Mouse (Mus musculus) cerebellum, adult 9-11 months (tissue): Measurements from ENCODE around the gene Tomm20l.
"Not testable (repeated sequence)": the region's sequence is repeated elsewhere in the genome, so short reads cannot be mapped to it uniquely, and the experiment has no call there.

Experiments used
- DNase-seq: peaks from one replicate; pipeline ENCODE4 v3.0.0; 2022

The Tomm20l gene

DNA sequence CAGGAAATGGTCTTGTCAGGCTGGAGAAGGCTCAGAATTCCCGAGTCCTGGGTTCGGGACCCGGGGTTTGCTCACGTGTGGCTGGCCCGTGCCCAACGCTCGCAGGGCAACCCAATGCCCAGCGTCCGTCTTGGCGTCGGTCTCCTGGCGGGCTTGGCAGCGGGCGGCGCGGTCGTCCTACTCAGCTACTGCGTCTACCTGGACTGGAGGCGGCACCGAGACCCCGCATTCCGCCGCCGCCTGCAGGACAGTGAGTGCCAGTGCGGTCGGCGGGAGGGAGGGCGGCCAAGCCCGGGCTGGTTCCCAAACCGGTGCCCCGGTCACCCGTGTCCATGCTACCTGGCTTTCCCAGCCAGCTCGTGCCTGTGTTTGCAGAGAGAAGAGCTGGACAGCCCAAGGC, at the start of gene Tomm20l:
TSS of gene Tomm20l (plus strand) at position 98 of the 400 bp plus-strand sequence.
- DNase-seq = peak; percentile 54

- no peak for DNase-seq
These were observed 41.4 kb upstream of the Tomm20l start for GRCm38 (mm10) chr12:71069846-71070245.

DNA sequence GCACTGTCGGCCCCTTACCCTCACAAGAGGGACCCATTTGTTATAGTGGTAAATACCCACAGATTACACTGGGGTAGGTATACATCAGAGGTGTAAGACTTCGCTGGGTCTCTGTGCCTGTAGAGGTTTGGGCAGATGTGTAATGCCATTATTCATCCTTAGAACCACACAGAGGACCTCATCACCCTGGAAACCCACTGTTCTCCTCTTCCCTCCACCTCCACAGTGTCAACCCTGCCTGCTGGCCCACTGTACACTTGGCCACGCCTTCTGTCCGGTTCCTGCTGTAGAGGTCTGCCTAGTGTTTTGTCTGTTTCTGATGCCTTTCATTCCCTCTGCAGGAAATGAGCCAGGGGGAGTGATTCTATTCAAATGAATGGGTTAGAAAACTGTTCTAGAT, 39.2 kb upstream of the Tomm20l start:
- DNase-seq = no peak

DNA sequence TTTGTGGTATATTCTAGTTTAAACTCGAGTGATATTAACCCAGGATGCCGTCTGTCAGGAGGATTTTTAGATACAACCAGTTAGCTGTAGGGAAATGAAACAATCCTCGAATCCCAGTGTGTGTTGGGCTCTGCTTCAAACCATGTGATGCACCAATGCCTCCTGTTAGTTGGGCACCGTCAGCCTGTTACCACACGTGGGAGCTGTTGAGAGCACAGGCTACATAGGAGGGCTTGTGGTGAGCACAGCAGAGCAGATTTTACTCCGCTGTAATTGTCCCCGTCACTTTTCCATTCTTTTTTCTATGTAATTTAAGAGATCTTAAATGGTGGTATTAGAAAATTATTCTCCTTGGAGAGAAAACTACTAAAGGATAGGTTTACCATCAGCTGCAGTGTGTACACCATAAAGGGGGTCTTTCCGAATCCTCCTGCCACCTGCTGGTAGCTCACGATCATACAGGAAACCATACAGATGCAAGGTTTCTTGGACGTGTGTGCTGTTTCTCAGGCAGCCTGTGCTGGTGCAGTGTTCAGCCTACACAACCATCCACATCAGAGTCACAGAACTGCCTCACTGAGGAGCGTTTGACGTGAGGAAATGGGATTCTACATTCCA, 38.0 kb upstream of the Tomm20l start:
- DNase-seq = peak; percentile 39

- DNase-seq = no peak
These were observed 24.9 kb upstream of the Tomm20l start for GRCm38 (mm10) chr12:71086331-71086730.

- not testable (repeated sequence) for DNase-seq
These were observed 7.0 kb upstream of the Tomm20l start for GRCm38 (mm10) chr12:71104275-71104674.

DNA sequence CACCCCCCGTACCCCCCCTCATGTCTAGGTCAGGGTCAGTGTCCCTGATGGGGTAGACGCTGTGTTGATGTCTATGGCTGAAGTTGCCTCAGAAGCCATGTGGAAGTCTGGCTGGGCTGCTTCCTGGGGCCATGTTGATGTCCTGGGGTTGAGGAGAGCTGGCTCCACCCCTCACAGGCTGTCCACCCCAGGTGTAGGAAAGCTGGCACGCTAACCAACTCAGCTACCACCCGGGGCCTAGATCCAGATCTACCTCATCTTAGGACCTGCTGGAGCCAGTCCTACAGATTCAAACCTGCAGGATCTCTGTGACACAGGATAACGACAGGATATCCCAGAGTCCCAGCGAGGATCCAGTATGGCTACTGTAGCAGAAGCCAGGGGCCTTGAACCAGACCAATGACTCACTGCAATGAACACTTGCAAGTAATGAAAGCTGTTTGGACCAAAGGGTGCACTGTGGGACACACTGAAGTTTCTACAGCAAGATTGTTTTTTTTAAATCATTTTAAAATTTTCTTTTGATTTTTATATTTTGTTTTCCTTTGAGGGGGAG, 3.9 kb upstream of the Tomm20l start:
- no peak for DNase-seq

- DNase-seq = no peak
These were observed 1.8 kb downstream of the Tomm20l start for GRCm38 (mm10) chr12:71113074-71113473.

DNA sequence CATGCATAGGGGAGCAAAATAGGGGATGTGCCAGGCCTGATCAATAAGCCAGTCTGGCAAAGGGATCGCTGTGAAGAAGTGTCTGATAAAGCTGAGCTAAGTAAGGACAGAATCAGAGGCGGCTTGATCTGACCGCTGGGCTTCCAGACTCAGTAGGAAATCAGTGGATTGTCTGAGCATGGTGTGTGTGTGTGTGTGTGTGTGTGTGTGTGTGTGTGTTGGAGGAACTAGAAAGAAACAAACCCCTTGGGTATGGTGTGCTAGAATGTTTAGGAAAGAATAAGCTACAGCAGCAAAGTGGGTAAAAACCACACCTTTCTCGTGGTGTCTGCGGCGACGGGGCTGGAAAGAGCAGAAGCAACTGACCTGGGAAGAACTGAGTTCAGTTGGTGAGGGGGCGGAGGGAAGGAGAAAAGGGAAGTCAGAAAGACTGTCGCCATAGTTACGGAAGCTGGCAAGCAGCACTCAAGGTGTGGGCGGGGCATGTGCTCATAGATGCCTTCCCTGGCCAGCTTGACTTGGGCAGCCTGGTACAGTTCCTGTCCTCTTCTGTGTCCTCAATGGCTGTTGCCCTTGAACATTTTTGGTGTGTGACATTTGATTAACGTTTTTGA, 2.6 kb downstream of the Tomm20l start:
- DNase-seq = peak; percentile 30

DNA sequence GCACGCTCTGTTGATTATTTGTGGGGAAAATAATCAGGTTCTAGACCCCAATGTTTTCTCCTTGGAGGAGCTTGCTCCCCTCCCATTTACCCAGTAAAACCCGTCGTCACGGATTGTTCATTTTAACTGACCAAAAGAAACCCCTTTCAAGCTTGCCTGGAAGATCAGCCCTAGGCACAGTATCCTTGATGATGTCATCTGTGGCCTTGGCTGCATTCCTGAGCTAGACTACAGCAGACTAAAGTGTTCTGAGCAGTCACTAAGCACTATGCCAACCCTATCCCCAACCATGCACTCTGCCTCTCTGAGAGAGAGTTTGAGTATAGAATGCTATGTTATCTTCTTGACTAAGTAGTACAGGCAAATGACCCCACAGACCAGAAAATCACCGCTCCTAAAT, 5.2 kb downstream of the Tomm20l start:
- no peak for DNase-seq

DNA sequence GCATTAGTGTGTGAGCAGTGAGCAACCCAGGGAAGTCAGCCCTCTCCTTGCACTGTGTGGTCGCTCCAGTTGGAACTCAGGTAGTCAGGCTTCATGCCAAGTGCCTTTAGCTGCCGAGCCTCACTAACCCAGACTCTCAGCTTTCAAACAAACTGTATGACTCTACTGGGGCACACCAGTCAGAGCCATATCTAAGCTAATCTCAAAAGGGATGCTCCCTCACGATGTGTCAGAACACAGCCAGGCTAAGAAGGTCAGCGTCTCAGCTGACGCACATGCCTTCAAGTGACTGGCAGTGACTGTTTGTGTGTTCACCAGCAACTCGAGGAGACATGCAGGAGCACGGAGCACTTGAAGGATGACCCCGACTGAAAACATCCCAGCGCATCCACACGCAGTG, 11.5 kb downstream of the Tomm20l start:
- DNase-seq = peak; percentile 25

DNA sequence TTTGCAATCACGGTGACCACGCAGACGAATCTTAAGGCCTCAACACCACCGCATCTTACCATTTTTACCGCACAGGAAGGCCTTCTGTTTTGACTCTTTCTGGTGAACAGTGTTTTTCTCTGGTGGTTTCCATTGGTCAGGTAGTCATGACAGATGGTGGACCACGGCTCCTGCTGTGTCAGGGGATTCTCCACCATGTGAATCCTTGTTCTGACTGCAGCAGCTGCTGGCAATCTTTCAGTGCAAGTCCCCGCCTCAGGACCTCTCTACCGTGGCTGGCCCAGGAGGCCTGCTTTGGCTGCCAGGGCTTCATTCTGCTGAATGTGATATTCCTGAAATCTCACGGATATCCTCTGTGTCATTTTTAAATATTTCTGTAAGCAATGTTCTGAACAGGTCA, 12.1 kb downstream of the Tomm20l start:
- peak; percentile 91 for DNase-seq

DNA sequence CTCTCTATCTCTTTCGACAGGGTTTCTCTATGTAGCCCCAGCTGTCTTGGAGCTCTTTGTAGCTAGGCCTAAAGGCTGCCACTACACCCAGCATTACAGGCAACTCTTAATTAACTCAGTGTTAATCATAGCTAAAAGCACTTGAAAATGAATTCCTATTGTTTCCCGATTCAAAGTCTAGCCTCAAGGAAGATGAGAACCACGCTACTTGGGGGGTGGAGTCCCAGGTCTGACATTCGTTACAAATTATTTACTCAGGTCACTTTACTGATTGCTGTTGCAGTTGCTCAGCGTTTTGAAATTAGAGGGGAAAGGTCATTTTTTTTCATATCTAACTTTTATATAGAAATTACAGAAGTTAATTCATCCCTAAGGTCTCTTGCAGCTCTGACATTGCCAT, 24.4 kb downstream of the Tomm20l start:
- no peak for DNase-seq

DNA sequence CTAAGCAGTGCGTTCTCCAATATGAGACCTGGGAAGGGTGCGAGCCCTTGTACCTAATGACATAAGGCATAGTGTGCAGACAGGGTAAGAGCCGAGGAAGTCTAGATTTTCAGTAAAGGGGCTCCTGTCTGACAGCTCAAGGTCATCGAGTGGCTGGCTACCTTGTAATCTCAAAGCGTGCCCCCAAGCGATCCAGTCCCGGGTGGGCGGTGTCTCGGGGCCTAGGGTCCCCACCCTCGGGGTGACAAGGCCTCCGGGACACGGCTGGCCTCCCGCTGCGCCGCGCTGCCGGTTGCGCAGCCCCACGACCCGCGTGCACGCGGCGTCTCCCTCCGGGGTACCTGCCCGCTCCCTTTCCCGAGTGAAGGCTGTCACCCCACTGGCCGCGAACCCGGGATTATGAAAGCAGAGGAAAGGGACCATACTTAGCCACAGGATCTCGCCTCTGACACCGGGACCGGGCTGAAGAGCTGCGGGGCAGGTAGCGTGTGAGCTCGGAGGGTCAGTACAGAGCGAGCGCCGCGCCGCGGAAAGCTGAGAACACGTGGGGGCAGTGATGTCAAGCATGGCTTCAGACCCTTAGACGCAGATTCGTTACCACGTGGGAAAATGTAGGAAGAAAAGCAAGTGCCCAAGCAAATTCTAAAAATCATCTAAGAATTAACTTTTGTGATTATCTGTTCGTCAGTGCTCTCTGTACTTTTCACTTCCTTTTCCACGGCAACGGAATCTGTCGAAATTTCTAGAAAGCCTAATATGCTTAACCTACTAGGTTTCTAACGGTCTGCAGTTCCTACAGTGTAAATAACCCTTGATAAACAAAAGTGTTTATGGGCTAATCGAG, 25.1 kb downstream of the Tomm20l start, which contains the start of the genes Timm9 and 2700049A03Rik:
TSS of gene Timm9 (minus strand) at position 555 of the 844 bp plus-strand sequence.
TSS of gene 2700049A03Rik (plus strand) at position 719 of the 844 bp plus-strand sequence.
- DNase-seq = peak; percentile 86

GRCm38 (mm10) chr12:71136974-71137491, 25.8 kb downstream of the Tomm20l start:
- peak; percentile 78 for DNase-seq

GRCm38 (mm10) chr12:71137686-71138085, 26.5 kb downstream of the Tomm20l start:
- no peak for DNase-seq

- DNase-seq = no peak
These were observed 28.1 kb downstream of the Tomm20l start for GRCm38 (mm10) chr12:71139258-71139828.

GRCm38 (mm10) chr12:71141189-71141588, 30.0 kb downstream of the Tomm20l start:
- no peak for DNase-seq

DNA sequence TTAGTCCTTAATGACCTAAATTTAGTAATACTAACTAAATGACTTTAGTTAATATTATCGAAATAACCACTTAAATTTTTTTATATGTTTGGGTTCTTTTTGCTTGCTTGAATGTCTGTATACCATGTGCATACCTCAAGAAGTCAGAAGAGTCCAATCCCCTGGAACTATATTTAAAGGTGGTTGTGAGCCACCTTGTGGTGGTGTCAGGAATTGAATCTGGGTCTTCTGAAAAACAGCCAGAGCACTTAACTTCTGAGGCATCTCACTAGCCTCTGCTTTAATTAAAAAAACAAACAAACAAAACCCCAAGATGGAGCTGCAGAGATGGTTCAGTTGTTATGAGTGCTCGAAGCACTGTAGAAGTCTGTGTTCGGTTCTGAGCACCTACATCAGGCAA, 36.4 kb downstream of the Tomm20l start:
- peak; percentile 36 for DNase-seq

DNA sequence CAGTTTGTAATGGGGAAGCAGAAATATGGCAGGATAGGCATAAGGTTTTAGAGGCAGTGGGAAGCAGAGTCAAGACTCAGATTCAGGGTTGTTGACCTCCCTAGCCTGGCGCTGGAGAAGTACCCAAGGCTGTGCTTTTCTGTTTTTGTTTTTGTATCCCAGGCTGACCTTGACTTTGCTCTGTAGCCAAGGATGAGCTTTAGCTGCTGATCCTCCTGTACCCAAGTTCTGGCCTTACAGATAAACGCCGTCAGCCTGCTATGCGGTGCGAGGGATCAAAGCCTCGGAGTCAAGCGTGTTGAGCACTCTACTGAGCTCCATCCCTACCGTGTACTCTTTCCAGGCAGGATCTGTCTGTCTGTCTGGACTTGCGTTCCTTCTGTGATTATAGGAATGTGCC, 37.6 kb downstream of the Tomm20l start:
- no peak for DNase-seq

DNA sequence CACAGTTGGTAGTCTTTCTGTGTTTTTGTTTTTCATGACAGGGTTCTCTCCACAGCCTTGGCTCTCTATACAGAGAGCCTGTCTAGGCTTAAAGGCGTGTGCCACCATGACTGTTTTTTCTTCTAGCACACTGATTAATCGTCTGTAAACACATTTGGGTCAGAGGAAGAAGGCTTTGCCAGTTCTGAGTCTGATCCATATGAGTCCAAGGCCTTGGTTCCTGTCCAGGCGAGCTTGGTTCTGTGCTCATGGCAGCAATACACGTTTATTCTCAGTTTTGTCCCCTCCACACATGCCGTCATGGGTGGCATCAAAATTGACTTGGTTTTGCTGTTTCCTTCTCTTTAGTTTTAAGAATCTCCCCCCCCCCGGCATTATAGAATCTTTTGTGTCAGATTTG, 38.2 kb downstream of the Tomm20l start:
- no peak for DNase-seq

DNA sequence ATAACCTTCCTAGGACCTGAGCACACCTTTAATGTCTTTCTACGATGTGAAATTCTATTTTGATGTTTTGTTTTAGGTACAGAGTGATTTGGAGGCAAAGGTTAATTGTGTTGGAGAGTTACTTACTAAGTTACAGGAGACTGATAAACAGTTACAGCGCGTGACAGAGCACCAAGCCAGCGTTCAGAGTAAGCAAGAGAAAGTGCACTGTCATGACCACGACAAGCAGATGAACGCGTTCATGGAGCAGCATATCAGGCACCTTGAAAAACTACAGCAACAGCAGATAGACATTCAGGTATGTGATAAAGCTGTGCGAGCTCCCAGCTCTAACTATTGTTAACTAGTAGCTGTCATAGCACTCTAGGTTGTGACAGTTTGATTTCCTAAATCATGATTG, 38.9 kb downstream of the Tomm20l start:
- DNase-seq = no peak

- DNase-seq = no peak
These were observed 43.8 kb downstream of the Tomm20l start for GRCm38 (mm10) chr12:71154979-71155378.
